Mouse (Mus musculus): ENCODE results near the gene Mrpl48.

GRCm38 (mm10) chr7:100608910-100609309 lies 809 bp upstream of the Mrpl48 start:
- no peak for TF ChIP-seq CTCF (IDR thresholded peaks at IDR 0.05; ENCODE audit: low read depth, low read length)
- TF ChIP-seq POLR2A (IDR thresholded peaks at IDR 0.05; ENCODE audit: borderline replicate concordance, low read depth, low read length) = no peak

Data from bone marrow macrophage, adult 2 months (primary cell).